Mouse (Mus musculus) neural tube, embryonic 13.5 days (tissue): ENCODE results near the gene Olfr270. TPM values are rescaled to one million over a fixed set of nuclear protein-coding genes. Genes with fewer than 3 reads are reported as not detected.
A peak's percentile ranks its signal among the peaks of the same experiment; 100 is the strongest.

Source experiments
- ATAC-seq: fragments of 200-750 bp; cut with Nextera tagmentation; 2 replicates; pipeline ENCODE4 v1.8.0; 2017; ENCODE audit warnings: low read depth, mild to moderate bottlenecking, moderate TSS enrichment, moderate library complexity
- H3K27ac ChIP-seq: fragments of 300-500 bp; sonication (generic); replicated peaks from 2 replicates; pipeline ENCODE4 v1.5.1; 2015; ENCODE audit warnings: moderate library complexity, mild to moderate bottlenecking, inconsistent platforms
- H3K27me3 ChIP-seq: fragments of 300-500 bp; sonication (generic); 2 replicates; pipeline ENCODE4 v1.6.1; 2015; ENCODE audit warnings: mild to moderate bottlenecking, inconsistent platforms
- H3K36me3 ChIP-seq: fragments of 300-500 bp; sonication (generic); 2 replicates; pipeline ENCODE4 v1.6.1; 2015; ENCODE audit warnings: mild to moderate bottlenecking, inconsistent platforms
- H3K4me1 ChIP-seq: fragments of 300-500 bp; sonication (generic); replicated peaks from 2 replicates; pipeline ENCODE4 v1.6.1; 2015; ENCODE audit warnings: inconsistent platforms
- H3K4me2 ChIP-seq: fragments of 300-500 bp; sonication (generic); 2 replicates; pipeline ENCODE4 v1.6.1; 2015; ENCODE audit warnings: inconsistent platforms, mild to moderate bottlenecking, moderate library complexity
- H3K4me3 ChIP-seq: fragments of 300-500 bp; sonication (generic); 2 replicates; pipeline ENCODE4 v1.5.1; 2015; ENCODE audit warnings: mild to moderate bottlenecking, inconsistent platforms
- H3K9ac ChIP-seq: fragments of 300-500 bp; sonication (generic); 2 replicates; pipeline ENCODE4 v1.6.1; 2015; ENCODE audit warnings: moderate library complexity, mild to moderate bottlenecking, inconsistent platforms
- H3K9me3 ChIP-seq: fragments of 300-500 bp; sonication (generic); 2 replicates; pipeline ENCODE4 v1.6.1; 2016; ENCODE audit warnings: inconsistent platforms
- WGBS: fragments of 180-500 bp; shearing (Covaris S2); methylation state at CpG from one replicate; pipeline ENCODE4 v1.1.7; 2015; 5-methylcytosine and 5-hydroxymethylcytosine counted together
- polyA plus RNA-seq: library from polyadenylated mRNA; unstranded; fragments of >200 nt; fragmentation: Nextera tagmentation; extraction: Ambion mirVana; gene quantifications from 2 replicates; pipeline ENCODE4 v1.2.1, GENCODE M21; 2015

Olfr270 gene
- not detected in 2 replicates for polyA plus RNA-seq

DNA sequence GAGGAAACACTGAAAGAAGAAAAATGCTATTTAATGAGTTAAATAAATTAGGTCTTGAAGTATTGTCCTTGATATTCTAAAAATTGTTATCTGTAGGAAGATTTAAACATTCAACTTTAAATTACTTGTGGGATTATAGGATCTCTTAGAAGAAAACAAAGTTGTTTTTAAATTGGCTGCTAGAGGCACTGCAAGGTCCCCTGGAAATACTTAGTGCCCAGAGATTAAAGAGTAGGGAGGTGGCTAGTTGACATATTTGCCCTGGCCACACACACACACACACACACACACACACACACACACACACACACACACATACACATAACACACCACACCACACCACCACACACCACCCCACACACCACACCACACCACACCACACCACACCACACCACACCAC, at the start of gene Olfr270:
TSS of gene Olfr270 (plus strand) at position 301 of the 400 bp plus-strand sequence.
- no peak within 1 kb of the TSS for H3K27ac ChIP-seq
- no peaks in the 10 kb centered on the region for H3K4me1 ChIP-seq
- no peaks in the 10 kb centered on the region for H3K36me3 ChIP-seq
- no peaks in the 10 kb centered on the region for H3K9me3 ChIP-seq
- no peaks in the 10 kb centered on the region for H3K27me3 ChIP-seq
- no peak within 1 kb of the TSS for H3K9ac ChIP-seq
- no peak within 1 kb of the TSS for H3K4me2 ChIP-seq
- no peak for ATAC-seq
- no peak within 1 kb of the TSS for H3K4me3 ChIP-seq

GRCm38 (mm10) chr4:52916659-52917310, 47.6 kb upstream of the Olfr270 start:
- no peak for ATAC-seq
- H3K9me3 ChIP-seq = no peaks in the 10 kb centered on the region
- H3K27me3 ChIP-seq = no peaks in the 10 kb centered on the region
- H3K27ac ChIP-seq = no peak overlapping the region
- 84% methylated on average over 6 of the region's 6 CpGs for WGBS
- no peak overlapping the region for H3K4me2 ChIP-seq
- no peak overlapping the region for H3K4me3 ChIP-seq
- no peaks in the 10 kb centered on the region for H3K4me1 ChIP-seq
- H3K9ac ChIP-seq = no peak overlapping the region
- no peaks in the 10 kb centered on the region for H3K36me3 ChIP-seq

- WGBS = 86% methylated on average over 2 of the region's 2 CpGs
- no peaks in the 10 kb centered on the region for H3K36me3 ChIP-seq
- H3K4me3 ChIP-seq = no peak overlapping the region
- H3K4me1 ChIP-seq = no peaks in the 10 kb centered on the region
- H3K9me3 ChIP-seq = no peaks in the 10 kb centered on the region
- no peak overlapping the region for H3K27ac ChIP-seq
- H3K27me3 ChIP-seq = no peaks in the 10 kb centered on the region
- no peak overlapping the region for H3K9ac ChIP-seq
- no peak overlapping the region for H3K4me2 ChIP-seq
- no peak for ATAC-seq
Observed at GRCm38 (mm10) chr4:52917311-52917688, 47.0 kb upstream of the Olfr270 start.

GRCm38 (mm10) chr4:52919078-52919477, 45.3 kb upstream of the Olfr270 start, which contains the start of gene Olfr272:
Gene Olfr272 (minus strand): TSS chr4:52919178.
- no peak for ATAC-seq
- no peaks in the 10 kb centered on the region for H3K27me3 ChIP-seq
- H3K9me3 ChIP-seq = no peaks in the 10 kb centered on the region
- no peak within 1 kb of the TSS for H3K9ac ChIP-seq
- H3K4me2 ChIP-seq = no peak within 1 kb of the TSS
- H3K4me3 ChIP-seq = no peak within 1 kb of the TSS
- no peak within 1 kb of the TSS for H3K27ac ChIP-seq
- H3K4me1 ChIP-seq = no peaks in the 10 kb centered on the region
- WGBS = 89% methylated on average over 2 of the region's 2 CpGs
- H3K36me3 ChIP-seq = no peaks in the 10 kb centered on the region

- Histone ChIP-seq H3K9ac (no peak overlapping the region), H3K4me3 (no peak overlapping the region), H3K27me3 (no peaks in the 10 kb centered on the region), H3K36me3 (no peaks in the 10 kb centered on the region), H3K9me3 (no peaks in the 10 kb centered on the region), H3K27ac (no peak overlapping the region), H3K4me2 (no peak overlapping the region), H3K4me1 (no peaks in the 10 kb centered on the region)
- ATAC-seq = no peak
- 95% methylated on average over 4 of the region's 4 CpGs for WGBS
Observed at GRCm38 (mm10) chr4:52930480-52930879, 33.9 kb upstream of the Olfr270 start.

GRCm38 (mm10) chr4:52946665-52947064, 17.7 kb upstream of the Olfr270 start:
- ATAC-seq = no peak
- Histone ChIP-seq H3K4me2 (no peak overlapping the region), H3K27me3 (no peaks in the 10 kb centered on the region), H3K4me1 (no peaks in the 10 kb centered on the region), H3K27ac (no peak overlapping the region), H3K36me3 (no peaks in the 10 kb centered on the region), H3K9me3 (no peaks in the 10 kb centered on the region), H3K9ac (no peak overlapping the region), H3K4me3 (no peak overlapping the region)

DNA sequence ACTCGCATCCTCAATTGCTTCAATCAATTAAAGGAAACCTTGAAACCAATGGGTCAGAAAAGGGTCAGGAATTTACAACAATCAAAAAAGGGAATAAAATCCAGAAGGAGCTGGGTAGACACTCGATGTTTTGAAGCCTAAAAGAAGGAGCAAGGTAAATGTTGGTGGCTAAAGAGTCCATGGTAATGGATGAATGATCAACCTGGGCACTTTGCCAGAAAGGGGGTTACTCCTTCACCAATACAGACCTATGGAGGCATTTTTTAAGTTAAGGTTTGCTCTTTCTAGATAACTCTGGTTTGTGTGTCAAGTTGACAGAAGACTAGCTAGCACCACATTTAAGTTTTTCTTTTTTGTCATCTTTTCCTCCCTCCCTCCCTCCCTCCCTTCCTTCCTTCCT, 15.3 kb upstream of the Olfr270 start:
- ATAC-seq = no peak
- no peaks in the 10 kb centered on the region for H3K9me3 ChIP-seq
- no peak overlapping the region for H3K9ac ChIP-seq
- no peaks in the 10 kb centered on the region for H3K4me1 ChIP-seq
- no peak overlapping the region for H3K4me3 ChIP-seq
- 75% methylated on average over 2 of the region's 2 CpGs for WGBS
- no peaks in the 10 kb centered on the region for H3K27me3 ChIP-seq
- H3K4me2 ChIP-seq = no peak overlapping the region
- H3K36me3 ChIP-seq = no peaks in the 10 kb centered on the region
- no peak overlapping the region for H3K27ac ChIP-seq

GRCm38 (mm10) chr4:52958693-52959092, 5.7 kb upstream of the Olfr270 start:
- no peak for ATAC-seq
- Histone ChIP-seq H3K4me1 (no peaks in the 10 kb centered on the region), H3K27me3 (no peaks in the 10 kb centered on the region), H3K4me2 (no peak overlapping the region), H3K9me3 (no peaks in the 10 kb centered on the region), H3K4me3 (no peak overlapping the region), H3K9ac (no peak overlapping the region), H3K27ac (no peak overlapping the region), H3K36me3 (no peaks in the 10 kb centered on the region)
- WGBS = 34% methylated on average over 4 of the region's 4 CpGs

GRCm38 (mm10) chr4:52985216-52985615, 20.9 kb downstream of the Olfr270 start:
- Histone ChIP-seq H3K4me3 (no peak overlapping the region), H3K27ac (no peak overlapping the region), H3K4me2 (no peak overlapping the region), H3K9me3 (no peaks in the 10 kb centered on the region), H3K36me3 (no peaks in the 10 kb centered on the region), H3K9ac (no peak overlapping the region), H3K4me1 (0 out of 2 replicates have a peak, but pooled peaks cover 5% of the 10 kb centered on the region), H3K27me3 (no peaks in the 10 kb centered on the region)
- no peak; the same call in 1 of the 2 replicates for ATAC-seq
- 80% methylated on average over 2 of the region's 2 CpGs for WGBS

GRCm38 (mm10) chr4:52986266-52986665, 21.9 kb downstream of the Olfr270 start:
- Histone ChIP-seq H3K4me1 (0 out of 2 replicates have a peak, but pooled peaks cover 5% of the 10 kb centered on the region), H3K4me2 (no peak overlapping the region), H3K36me3 (no peaks in the 10 kb centered on the region), H3K9me3 (no peaks in the 10 kb centered on the region), H3K4me3 (no peak overlapping the region), H3K27ac (no peak overlapping the region), H3K9ac (no peak overlapping the region), H3K27me3 (no peaks in the 10 kb centered on the region)
- no peak for ATAC-seq
- WGBS = 93% methylated on average over 2 of the region's 2 CpGs

DNA sequence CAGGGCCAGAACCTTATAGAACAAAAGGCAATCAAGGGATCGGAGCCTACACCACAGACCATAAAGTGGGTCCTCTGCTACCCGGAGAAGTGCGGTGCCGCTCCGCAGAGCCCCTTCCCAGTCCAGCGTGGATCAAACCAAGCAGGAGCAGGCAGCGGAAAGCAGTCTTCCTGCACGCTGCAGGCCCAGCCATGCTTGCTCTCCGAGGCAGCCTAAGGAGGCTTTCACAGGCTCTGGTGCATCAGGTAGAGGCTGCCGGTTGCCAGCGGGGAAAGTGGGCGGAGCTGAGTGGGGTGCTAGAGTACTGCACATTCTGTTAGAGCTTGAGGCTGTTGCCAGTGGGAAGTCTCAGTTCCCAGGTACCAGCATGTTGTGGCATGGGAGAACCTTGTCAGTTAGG, 24.9 kb downstream of the Olfr270 start, which contains the start of gene Nipsnap3a:
TSS of gene Nipsnap3a (plus strand) at position 25 of the 400 bp plus-strand sequence.
- peak; percentile 76 for ATAC-seq
- H3K9me3 ChIP-seq = no peaks in the 10 kb centered on the region

GRCm38 (mm10) chr4:52999449-52999848, 35.1 kb downstream of the Olfr270 start:
- Histone ChIP-seq H3K4me3 (no peak overlapping the region), H3K36me3 (no peaks in the 10 kb centered on the region), H3K9me3 (no peaks in the 10 kb centered on the region), H3K27me3 (no peaks in the 10 kb centered on the region), H3K4me2 (no peak overlapping the region), H3K9ac (no peak overlapping the region), H3K4me1 (no peaks in the 10 kb centered on the region), H3K27ac (no peak overlapping the region)
- ATAC-seq = no peak
- WGBS = 97% methylated on average over 6 of the region's 6 CpGs

More for the DNA sequence above, 24.9 kb downstream of the Olfr270 start, which contains the start of gene Nipsnap3a:
- H3K36me3 ChIP-seq = no peaks in the 10 kb centered on the region
- peak within 1 kb of the TSS; percentile 45 for H3K4me2 ChIP-seq
- H3K27ac ChIP-seq = no peak within 1 kb of the TSS
- 0 out of 2 replicates have a peak within 1 kb of the TSS, but pooled peaks have one; percentile 6 for H3K9ac ChIP-seq
- peak within 1 kb of the TSS; percentile 14; the same call in 1 of the 2 replicates for H3K4me3 ChIP-seq
- H3K4me1 ChIP-seq = 0 out of 2 replicates have a peak, but pooled peaks cover 5% of the 10 kb centered on the region
- no peaks in the 10 kb centered on the region for H3K27me3 ChIP-seq
- 25% methylated on average over 12 of the region's 12 CpGs for WGBS

DNA sequence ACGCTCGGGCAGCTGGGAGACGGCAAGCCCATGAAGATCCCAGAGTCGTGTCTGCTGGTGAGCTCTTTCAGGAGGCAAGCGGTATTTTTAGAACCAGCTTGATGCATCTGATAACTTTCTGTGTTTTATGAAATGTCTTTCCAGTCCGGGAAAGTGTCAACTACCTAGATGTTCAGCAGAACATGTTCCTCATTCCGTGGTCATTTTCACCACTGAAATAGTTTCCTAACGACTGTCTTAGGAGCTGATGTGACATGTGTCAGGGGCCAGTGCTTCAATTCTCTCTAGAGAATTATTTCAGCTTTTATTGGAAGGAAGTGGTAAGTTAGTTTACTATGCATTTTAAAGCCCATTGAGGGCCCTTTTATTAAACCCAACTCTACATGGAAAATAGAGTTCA, 35.8 kb downstream of the Olfr270 start:
- 89% methylated on average over 8 of the region's 8 CpGs for WGBS

More for the DNA sequence above, 35.8 kb downstream of the Olfr270 start:
- Histone ChIP-seq H3K4me2 (no peak overlapping the region), H3K9ac (no peak overlapping the region), H3K27ac (no peak overlapping the region), H3K27me3 (no peaks in the 10 kb centered on the region), H3K9me3 (no peaks in the 10 kb centered on the region), H3K4me3 (no peak overlapping the region), H3K4me1 (no peaks in the 10 kb centered on the region), H3K36me3 (no peaks in the 10 kb centered on the region)
- no peak for ATAC-seq
